In the genomic region with DNA sequence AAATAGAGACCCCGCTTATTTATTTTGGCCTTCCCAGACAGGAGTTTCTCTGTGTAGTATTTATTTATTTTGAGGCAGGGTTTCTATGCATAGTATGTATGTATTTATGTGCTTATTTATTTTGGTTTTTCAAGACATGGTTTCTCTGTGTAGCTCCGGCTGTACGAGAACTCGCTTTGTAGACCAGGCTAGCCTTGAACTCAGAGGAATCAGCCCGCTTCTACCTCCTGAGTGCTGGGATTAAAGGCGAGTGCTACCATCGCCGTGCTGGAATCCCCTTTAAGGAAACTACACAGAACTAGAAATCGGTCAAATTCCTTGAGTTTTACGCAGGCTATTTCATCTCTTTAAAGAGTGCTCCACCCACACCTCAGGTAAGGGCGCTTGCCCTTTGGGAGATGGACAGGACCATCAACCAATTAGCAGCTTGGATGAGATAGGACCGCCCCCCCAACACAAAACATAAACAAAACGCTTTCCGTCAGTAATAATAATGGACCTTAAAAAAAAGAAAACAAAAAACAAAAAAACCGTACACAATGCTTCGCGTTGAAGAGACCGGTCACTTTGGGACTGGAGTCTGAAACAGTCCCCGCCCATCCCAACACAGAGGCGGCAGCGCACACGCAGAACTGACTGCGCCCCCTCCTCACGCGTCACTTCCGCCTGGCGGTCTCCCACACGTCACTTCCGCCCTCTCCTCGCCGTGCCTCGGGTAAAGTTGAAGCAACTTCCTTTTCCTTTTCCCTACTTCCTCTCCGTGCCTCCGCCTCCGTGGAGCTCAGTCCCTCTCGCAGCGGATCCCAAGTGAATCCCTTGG, we compare ENCODE assay signal across 8 mouse cellular contexts. TPM values are rescaled to one million over a fixed set of nuclear protein-coding genes. Genes with fewer than 3 reads are reported as not detected.
A peak's percentile ranks its signal among the peaks of the same experiment; 100 is the strongest.
DNase-seq lines count a peak whose midpoint lies in the region; ATAC-seq lines count a peak whose summit lies in the region.

Gene Rnf20 (plus strand): TSS at position 688 of the 820 bp plus-strand sequence.

- H3K27me3 ChIP-seq in heart, embryonic 14.5 days (ENCODE audit: control insufficient read depth, insufficient read depth, low read length) = no peaks in the 10 kb centered on the region
- H3K27me3 ChIP-seq in liver, embryonic 13.5 days = no peaks in the 10 kb centered on the region

- no peaks in the 10 kb centered on the region for H3K9me3 ChIP-seq in heart, embryonic 14.5 days (ENCODE audit: control insufficient read depth, low read length)
- no peaks in the 10 kb centered on the region for H3K9me3 ChIP-seq in liver, embryonic 13.5 days (replicated peaks)

- peak; percentile 95 for ATAC-seq in heart, embryonic 14.5 days (ENCODE audit: insufficient number of reproducible peaks, insufficient read depth, low FRiP score, low read depth)
- ATAC-seq in liver, embryonic 13.5 days (ENCODE audit: low read depth) = peak; percentile 95

- peaks cover 33% of the 10 kb centered on the region for H3K36me3 ChIP-seq in heart, embryonic 14.5 days (ENCODE audit: control insufficient read depth, insufficient read depth, low read length)
- peaks cover 31% of the 10 kb centered on the region for H3K36me3 ChIP-seq in liver, embryonic 13.5 days

- no peaks in the 10 kb centered on the region for H3K4me1 ChIP-seq in heart, embryonic 14.5 days (ENCODE audit: control insufficient read depth in 2 of 2, insufficient read depth in 2 of 2, low read length in 2 of 2)
- peaks cover 30% of the 10 kb centered on the region for H3K4me1 ChIP-seq in liver, embryonic 13.5 days (replicated peaks)

- peak within 1 kb of the TSS; percentile 62 to 83 for H3K4me3 ChIP-seq in heart, embryonic 14.5 days (ENCODE audit: control insufficient read depth in 1 of 2, insufficient read depth in 1 of 2, low read depth in 1 of 2, low read length in 2 of 2)
- H3K4me3 ChIP-seq in liver, embryonic 13.5 days (replicated peaks) = peak within 1 kb of the TSS; percentile 91

- H3K27ac ChIP-seq in heart, embryonic 14.5 days (replicated peaks in 1 of 2; ENCODE audit: control insufficient read depth in 1 of 2, insufficient read depth in 1 of 2, low read depth in 2 of 2, low read length in 2 of 2) = peak within 1 kb of the TSS; percentile 79
- peak within 1 kb of the TSS; percentile 85 for H3K27ac ChIP-seq in liver, embryonic 13.5 days

- peak within 1 kb of the TSS; percentile 83 for H3K4me2 ChIP-seq in heart, embryonic 14.5 days (ENCODE audit: low read length)
- H3K4me2 ChIP-seq in liver, embryonic 13.5 days = peak within 1 kb of the TSS; percentile 87

- H3K9ac ChIP-seq in heart, embryonic 14.5 days (ENCODE audit: low read length) = peak within 1 kb of the TSS; percentile 78
- peak within 1 kb of the TSS; percentile 90 for H3K9ac ChIP-seq in liver, embryonic 13.5 days

- DNase-seq in CD8-positive naive resting alpha-beta T cell, adult 2 months (ENCODE audit: low read depth in 2 of 2, low spot score in 2 of 2) = peak; percentile 90 to 95
- peak; percentile 89 for DNase-seq in c-Kit-negative CD71-positive TER-119-positive erythroid progenitor cells, embryonic 14.5 days (ENCODE audit: low read depth, low spot score)
- peak; percentile 88 for DNase-seq in fibroblast of lung, adult 2 months (ENCODE audit: low read depth)
- peak; percentile 97 for DNase-seq in kidney, postnatal 14 days
- peak; percentile 90 for DNase-seq in liver, embryonic 13.5 days
- peak; percentile 95 for DNase-seq in neural tube, embryonic 10.5 days (ENCODE audit: extremely low spot score, low spot score)
- DNase-seq in telencephalon, adult 2 months (ENCODE audit: low read depth, low spot score) = peak; percentile 95

- 4% methylated on average over 37 of the region's 37 CpGs for WGBS in heart, embryonic 14.5 days
- WGBS in liver, embryonic 13.5 days (ENCODE audit: insufficient replicate concordance) = 3% methylated on average over 37 of the region's 37 CpGs

RNA-seq across cellular contexts. Expression of gene Rnf20, which starts in this region (rescaled TPM):
- 30.9 and 33.3 TPM in 2 replicates for polyA plus RNA-seq in heart, embryonic 14.5 days (2014; fragmentation: Nextera tagmentation; extraction: Ambion mirVana)
- 17.0 and 19.7 TPM in 2 replicates for polyA plus RNA-seq in liver, embryonic 13.5 days (2015; fragmentation: Nextera tagmentation; extraction: Ambion mirVana)

Comparison
In these comparisons a context has a peak if more than half of its experiments do, and no peak if none do; other contexts are left out.
1. Peak in every context shown above with its lines: DNase-seq, ATAC-seq, H3K4me3 ChIP-seq and H3K27ac ChIP-seq.